Mouse (Mus musculus) limb, embryonic 10.5 days (tissue): ENCODE data around the gene Cpt1a. TPM values are rescaled to one million over a fixed set of nuclear protein-coding genes. Genes with fewer than 3 reads are reported as not detected.

Experiments used
- DNase-seq: peaks from one replicate; pipeline ENCODE4 v3.0.0-alpha.2; 2017; ENCODE audit warnings: low spot score
- H3K27ac ChIP-seq: fragments of 300-500 bp; sonication (generic); 2 replicates; pipeline ENCODE4 v1.5.1; 2016; ENCODE audit warnings: mild to moderate bottlenecking
- H3K27me3 ChIP-seq: fragments of 300-500 bp; sonication (generic); 2 replicates; pipeline ENCODE4 v1.6.1; 2016; ENCODE audit warnings: low read depth, mild to moderate bottlenecking; ENCODE audit not compliant: poor library complexity, severe bottlenecking
- H3K36me3 ChIP-seq: fragments of 300-500 bp; sonication (generic); 2 replicates; pipeline ENCODE4 v1.6.1; 2016; ENCODE audit warnings: mild to moderate bottlenecking, moderate library complexity
- H3K4me1 ChIP-seq: fragments of 300-500 bp; sonication (generic); 2 replicates; pipeline ENCODE4 v1.6.1; 2016
- H3K4me3 ChIP-seq: fragments of 300-500 bp; sonication (generic); 2 replicates; pipeline ENCODE4 v1.5.1; 2016; ENCODE audit warnings: mild to moderate bottlenecking, moderate library complexity
- H3K9me3 ChIP-seq: fragments of 300-500 bp; sonication (generic); replicated peaks from 2 replicates; pipeline ENCODE4 v1.6.1; 2016; ENCODE audit warnings: mild to moderate bottlenecking
- WGBS: fragments of 180-500 bp; shearing (Covaris S2); methylation state at CpG from one replicate; pipeline ENCODE4 v1.1.7; 2016; 5-methylcytosine and 5-hydroxymethylcytosine counted together
- polyA plus RNA-seq: library from polyadenylated mRNA; unstranded; fragments of >200 nt; fragmentation: Nextera tagmentation; extraction: Ambion mirVana; gene quantifications from 2 replicates; pipeline ENCODE4 v1.2.1, GENCODE M21; 2016

Gene Cpt1a
- polyA plus RNA-seq, 1 experiment from 2014 or later, result 8.2 TPM

- no peak overlapping the region for H3K27ac ChIP-seq
- H3K9me3 ChIP-seq, result no peaks in the 10 kb centered on the region
- H3K4me3 ChIP-seq, result no peak overlapping the region
- peaks cover 4% of the 10 kb centered on the region; the same call in 1 of the 2 replicates for H3K4me1 ChIP-seq
- no peaks in the 10 kb centered on the region for H3K36me3 ChIP-seq
- 84% methylated on average over 17 of the region's 17 CpGs for WGBS
- no peak for DNase-seq
- no peaks in the 10 kb centered on the region for H3K27me3 ChIP-seq
Measured at GRCm38 (mm10) chr19:3333694-3334515, 11.8 kb downstream of the Cpt1a start.

DNA sequence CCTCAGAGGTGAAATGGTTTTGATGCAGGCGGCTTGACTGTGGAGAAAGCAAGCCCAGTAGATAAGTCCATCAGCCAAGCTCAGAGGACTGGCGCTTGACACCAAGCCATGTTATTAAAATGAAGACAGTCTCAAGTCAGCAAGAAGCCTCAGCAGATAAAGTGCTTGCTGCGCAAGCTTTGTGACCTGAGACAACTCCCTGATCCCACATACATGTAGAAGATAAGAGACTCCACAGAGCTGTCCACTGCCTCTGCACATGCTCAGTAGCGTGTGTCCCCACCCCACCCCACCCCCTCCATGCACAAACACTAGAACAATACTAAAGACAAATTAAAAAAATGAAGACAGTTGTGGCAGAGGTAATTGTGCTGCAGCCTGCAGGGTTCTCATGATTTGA lies 12.4 kb downstream of the Cpt1a start:
- Histone ChIP-seq H3K9me3 (no peaks in the 10 kb centered on the region), H3K4me3 (no peak overlapping the region), H3K27me3 (no peaks in the 10 kb centered on the region), H3K36me3 (no peaks in the 10 kb centered on the region), H3K27ac (no peak overlapping the region), H3K4me1 (peaks cover 4% of the 10 kb centered on the region; the same call in 1 of the 2 replicates)
- WGBS, result 89% methylated on average over 4 of the region's 4 CpGs
- DNase-seq, result no peak

- H3K4me3 ChIP-seq, result no peak overlapping the region
- H3K36me3 ChIP-seq, result no peaks in the 10 kb centered on the region
- H3K4me1 ChIP-seq, result peaks cover 4% of the 10 kb centered on the region; the same call in 1 of the 2 replicates
- WGBS, result 70% methylated on average over 1 of the region's 1 CpGs
- no peak overlapping the region for H3K27ac ChIP-seq
- no peak for DNase-seq
- no peaks in the 10 kb centered on the region for H3K27me3 ChIP-seq
- no peaks in the 10 kb centered on the region for H3K9me3 ChIP-seq
Measured at GRCm38 (mm10) chr19:3335917-3336316, 13.8 kb downstream of the Cpt1a start.

- H3K36me3 ChIP-seq, result no peaks in the 10 kb centered on the region
- H3K4me3 ChIP-seq, result no peak overlapping the region
- no peaks in the 10 kb centered on the region for H3K9me3 ChIP-seq
- H3K27ac ChIP-seq, result no peak overlapping the region
- peaks cover 6% of the 10 kb centered on the region; the same call in 1 of the 2 replicates for H3K4me1 ChIP-seq
- no peak for DNase-seq
- H3K27me3 ChIP-seq, result no peaks in the 10 kb centered on the region
- WGBS, result 77% methylated on average over 8 of the region's 8 CpGs
Measured at GRCm38 (mm10) chr19:3336485-3337255, 14.5 kb downstream of the Cpt1a start.

DNA sequence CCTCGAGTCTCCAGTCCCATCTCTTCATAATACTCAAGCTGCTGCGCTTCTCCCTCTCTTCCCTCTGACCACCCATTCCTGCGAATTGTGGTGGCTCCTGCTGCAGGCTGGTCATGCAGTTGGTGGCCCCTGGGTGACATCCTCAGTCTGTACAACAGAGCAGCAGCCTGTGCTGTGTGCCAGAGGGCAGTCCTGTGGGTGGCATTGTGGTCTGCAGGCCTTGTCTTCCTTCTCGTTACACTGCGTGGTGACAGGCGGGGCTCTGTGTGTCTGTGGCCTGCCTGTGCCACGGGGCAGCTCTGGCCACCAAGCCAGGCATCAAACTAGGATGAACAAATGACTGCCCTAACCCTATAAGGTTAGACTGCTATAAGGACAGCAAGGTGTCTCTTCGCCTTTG lies 17.1 kb downstream of the Cpt1a start:
- WGBS, result 88% methylated on average over 8 of the region's 8 CpGs

DNA sequence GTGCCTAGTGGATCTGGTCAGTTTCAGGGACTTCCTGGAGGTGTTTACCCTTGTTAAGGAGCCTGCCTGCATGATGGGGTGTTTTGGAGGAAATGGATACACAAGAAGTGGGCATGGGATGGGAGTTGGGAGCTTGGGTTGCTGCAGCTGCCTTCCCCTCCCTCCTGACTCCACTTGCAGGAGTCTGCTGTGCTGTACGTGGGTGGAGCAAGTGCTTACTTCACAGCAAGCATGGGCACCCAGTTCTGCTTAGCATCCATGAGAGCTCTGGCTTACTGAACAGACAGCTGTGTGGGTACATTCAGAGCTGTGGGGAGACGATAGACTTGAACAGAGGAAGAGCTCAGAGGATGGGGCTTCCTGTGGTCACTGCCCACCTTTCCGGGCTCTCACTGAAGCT lies 18.9 kb downstream of the Cpt1a start:
- Histone ChIP-seq H3K27me3 (no peaks in the 10 kb centered on the region), H3K4me1 (0 out of 2 replicates have a peak, but pooled peaks cover 2% of the 10 kb centered on the region), H3K4me3 (no peak overlapping the region), H3K27ac (no peak overlapping the region), H3K36me3 (no peaks in the 10 kb centered on the region), H3K9me3 (no peaks in the 10 kb centered on the region)
- 77% methylated on average over 3 of the region's 3 CpGs for WGBS
- DNase-seq, result no peak

More for the DNA sequence above, 17.1 kb downstream of the Cpt1a start:
- H3K27me3 ChIP-seq, result no peaks in the 10 kb centered on the region
- peaks cover 5% of the 10 kb centered on the region; the same call in 1 of the 2 replicates for H3K4me1 ChIP-seq
- no peaks in the 10 kb centered on the region for H3K36me3 ChIP-seq
- DNase-seq, result no peak
- H3K27ac ChIP-seq, result no peak overlapping the region
- H3K4me3 ChIP-seq, result no peak overlapping the region
- no peaks in the 10 kb centered on the region for H3K9me3 ChIP-seq

- no peak overlapping the region for H3K27ac ChIP-seq
- H3K36me3 ChIP-seq, result no peaks in the 10 kb centered on the region
- H3K9me3 ChIP-seq, result no peaks in the 10 kb centered on the region
- H3K4me3 ChIP-seq, result no peak overlapping the region
- H3K27me3 ChIP-seq, result no peaks in the 10 kb centered on the region
- DNase-seq, result no peak
- WGBS, result 81% methylated on average over 3 of the region's 3 CpGs
- H3K4me1 ChIP-seq, result 0 out of 2 replicates have a peak, but pooled peaks cover 2% of the 10 kb centered on the region
Measured at GRCm38 (mm10) chr19:3343929-3344328, 21.8 kb downstream of the Cpt1a start.

DNA sequence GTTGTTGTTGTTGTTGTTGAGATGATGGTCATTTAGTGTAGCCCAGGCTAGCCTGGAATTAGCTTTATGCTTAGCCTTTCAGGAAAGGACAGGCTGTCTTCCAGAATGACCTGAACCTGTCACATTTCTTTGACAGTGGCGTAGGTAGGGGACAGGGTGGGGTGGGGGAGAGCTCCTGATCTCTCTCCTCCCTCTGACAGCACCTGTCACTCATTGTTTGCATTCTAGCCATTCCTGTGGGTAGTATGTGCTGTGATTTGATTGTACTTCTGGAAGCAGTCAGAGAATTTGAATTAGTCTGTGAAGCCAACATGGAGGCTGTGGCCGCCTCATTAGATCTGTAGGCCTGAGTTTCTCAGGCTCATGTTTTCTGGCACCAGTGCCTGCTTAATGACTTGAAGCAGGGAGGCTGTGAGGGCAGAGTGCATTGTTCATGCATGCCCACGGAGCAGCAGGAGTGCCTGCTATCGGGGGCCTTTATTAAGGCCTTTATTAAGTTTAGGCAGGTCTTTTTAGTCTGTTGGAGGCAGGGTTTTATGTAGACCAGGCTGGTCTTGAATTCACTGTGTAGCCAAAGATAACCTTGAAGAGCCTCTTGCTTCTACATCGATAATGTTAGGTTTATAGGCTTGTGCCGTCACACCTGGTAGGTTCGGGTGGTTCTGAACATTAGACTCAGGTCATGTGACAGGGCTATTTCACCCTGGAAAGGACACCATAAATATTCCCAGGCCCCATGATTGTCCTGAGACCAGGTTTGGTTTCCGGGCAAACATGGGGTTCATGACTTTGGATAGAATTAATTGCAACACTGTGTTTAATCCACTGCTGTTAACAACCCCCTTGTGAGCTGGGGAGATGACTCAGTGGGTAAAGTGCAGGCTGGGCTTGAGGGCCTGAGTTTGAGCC lies 22.8 kb downstream of the Cpt1a start:
- Histone ChIP-seq H3K36me3 (no peaks in the 10 kb centered on the region), H3K27ac (no peak overlapping the region), H3K27me3 (no peaks in the 10 kb centered on the region), H3K9me3 (no peaks in the 10 kb centered on the region), H3K4me1 (0 out of 2 replicates have a peak, but pooled peaks cover 2% of the 10 kb centered on the region), H3K4me3 (no peak overlapping the region)
- DNase-seq, result no peak
- WGBS, result 92% methylated on average over 8 of the region's 8 CpGs

GRCm38 (mm10) chr19:3347784-3348183 lies 25.6 kb downstream of the Cpt1a start:
- no peaks in the 10 kb centered on the region for H3K9me3 ChIP-seq
- no peaks in the 10 kb centered on the region for H3K27me3 ChIP-seq
- no peak for DNase-seq
- no peak overlapping the region for H3K4me3 ChIP-seq
- H3K27ac ChIP-seq, result no peak overlapping the region
- no peaks in the 10 kb centered on the region for H3K4me1 ChIP-seq
- 95% methylated on average over 1 of the region's 1 CpGs for WGBS
- H3K36me3 ChIP-seq, result no peaks in the 10 kb centered on the region

DNA sequence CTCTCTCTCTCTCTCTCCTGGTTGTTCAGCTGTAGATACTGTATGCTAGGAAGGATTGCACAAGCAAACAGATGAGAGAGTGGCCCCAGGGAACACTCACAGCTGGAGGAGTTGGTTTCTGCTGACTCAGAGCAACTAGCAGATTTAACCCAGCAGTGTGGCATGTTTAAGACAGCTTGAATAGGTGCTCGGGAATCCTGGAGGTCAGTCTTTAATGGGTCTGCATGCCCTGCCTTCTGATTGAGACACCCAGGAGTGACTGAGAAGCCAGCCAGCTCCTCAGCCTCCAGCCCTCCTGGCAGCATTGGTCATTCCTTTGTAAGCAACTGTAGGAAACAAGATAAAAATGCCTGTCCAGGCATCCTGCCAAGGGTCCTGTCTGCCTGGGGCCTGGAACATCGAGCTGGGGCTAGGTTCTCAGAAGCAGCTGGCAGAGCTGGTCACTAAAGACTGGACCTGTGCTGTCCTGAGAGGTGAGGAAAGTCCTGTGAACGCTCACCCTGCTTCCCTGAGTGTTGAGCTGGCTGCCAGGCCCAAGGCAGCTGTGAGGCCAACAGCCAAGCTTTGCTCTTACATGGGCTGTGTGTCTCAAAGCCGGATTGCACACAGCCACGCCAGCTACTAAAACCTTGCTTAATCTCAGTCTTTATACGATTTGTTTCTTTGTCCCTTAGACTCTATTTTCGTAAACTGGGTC lies 31.4 kb downstream of the Cpt1a start:
- Histone ChIP-seq H3K4me3 (no peak overlapping the region), H3K9me3 (no peaks in the 10 kb centered on the region), H3K4me1 (no peaks in the 10 kb centered on the region), H3K27me3 (no peaks in the 10 kb centered on the region), H3K27ac (no peak overlapping the region), H3K36me3 (no peaks in the 10 kb centered on the region)
- DNase-seq, result no peak
- 78% methylated on average over 7 of the region's 7 CpGs for WGBS

DNA sequence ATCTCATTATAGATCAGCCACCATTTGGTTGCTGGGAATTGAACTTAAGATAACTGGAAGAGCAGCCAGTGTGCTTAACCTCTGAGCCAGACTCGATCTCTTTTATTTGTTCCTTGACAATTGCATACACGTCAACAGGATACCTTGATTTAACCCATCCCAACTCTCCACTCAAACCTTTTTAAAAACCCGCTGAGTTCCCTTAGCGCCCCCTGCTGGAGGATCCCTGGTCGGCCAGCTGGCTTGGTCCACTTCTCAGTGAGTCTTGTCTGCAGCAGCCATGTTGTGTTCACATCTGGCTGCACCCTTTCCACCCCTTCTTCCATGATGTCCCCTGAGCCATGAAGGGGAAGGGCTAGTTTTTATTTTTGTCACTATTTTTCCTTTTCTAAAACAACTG lies 33.0 kb downstream of the Cpt1a start:
- H3K36me3 ChIP-seq, result no peaks in the 10 kb centered on the region
- DNase-seq, result peak; percentile 38
- H3K4me3 ChIP-seq, result no peak overlapping the region
- H3K4me1 ChIP-seq, result no peaks in the 10 kb centered on the region
- no peaks in the 10 kb centered on the region for H3K27me3 ChIP-seq
- no peaks in the 10 kb centered on the region for H3K9me3 ChIP-seq
- 72% methylated on average over 5 of the region's 5 CpGs for WGBS
- H3K27ac ChIP-seq, result no peak overlapping the region

DNA sequence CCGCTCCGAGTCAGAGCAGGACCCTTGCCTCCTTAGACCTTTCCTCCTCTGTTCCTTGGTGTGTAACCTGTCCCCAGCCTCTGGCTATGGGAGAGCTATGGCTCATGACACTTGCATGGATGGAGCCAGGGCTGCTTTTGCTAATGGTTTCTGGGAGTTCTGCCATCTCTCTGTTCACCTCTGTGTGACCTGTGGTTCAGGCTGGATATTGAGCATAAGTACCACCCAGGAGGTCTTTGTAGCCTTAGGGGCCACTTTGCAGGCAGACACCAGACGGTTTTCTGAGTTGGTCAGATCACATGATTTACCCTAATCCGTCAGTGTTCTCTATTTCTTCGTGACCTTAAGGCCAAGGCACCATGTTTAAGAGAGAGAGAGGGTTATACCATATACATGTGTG lies 34.4 kb downstream of the Cpt1a start:
- no peak for DNase-seq
- no peak overlapping the region for H3K27ac ChIP-seq
- no peaks in the 10 kb centered on the region for H3K36me3 ChIP-seq
- no peaks in the 10 kb centered on the region for H3K27me3 ChIP-seq
- H3K4me3 ChIP-seq, result no peak overlapping the region
- no peaks in the 10 kb centered on the region for H3K4me1 ChIP-seq
- WGBS, result 70% methylated on average over 5 of the region's 5 CpGs
- no peaks in the 10 kb centered on the region for H3K9me3 ChIP-seq
